Comparison of ENCODE assay signal across 17 mouse cellular contexts in genomic region chr7:37553646-37554045, GRCm38 (mm10).
DNase-seq lines count a peak whose midpoint lies in the region; ATAC-seq and TF ChIP-seq lines count a peak whose summit lies in the region.
"Had no signal": no experiment of that assay in that cellular context is flagged by ENCODE, and none has a peak within 500 bp of the region (broad histone marks: within the 10 kb centered on the region; RNA-seq: fewer than 3 reads in every experiment).

No protein-coding gene starts in this region.

- ATAC-seq in forebrain, postnatal 0 days, result no peak
- ATAC-seq in forebrain, embryonic 12.5 days (ENCODE audit: low FRiP score), result peak; percentile 27; the same call in 1 of the 2 replicates
- peak; percentile 40; the same call in 1 of the 2 replicates for ATAC-seq in midbrain, embryonic 13.5 days
- no peak for ATAC-seq in kidney, embryonic 16.5 days (ENCODE audit: low FRiP score, low TSS enrichment)
- no peak for ATAC-seq in heart, embryonic 11.5 days (replicated peaks; ENCODE audit: insufficient number of reproducible peaks, low FRiP score, low TSS enrichment)
- ATAC-seq: Patski had no signal

- TF ChIP-seq EP300 in ES-Bruce4 (IDR thresholded peaks at IDR 0.05; ENCODE audit: insufficient read depth, low read depth, low read length), result peak; percentile 70; the same call in 1 of the 2 replicates

- H3K9me3 ChIP-seq in forebrain, embryonic 10.5 days, result no peaks in the 10 kb centered on the region
- no peaks in the 10 kb centered on the region for H3K9me3 ChIP-seq in forebrain, postnatal 0 days (ENCODE audit: low read length)
- H3K9me3 ChIP-seq in ES-Bruce4 (replicated peaks; ENCODE audit: control insufficient read depth, insufficient read depth, low read length, poor library complexity, severe bottlenecking), result no peaks in the 10 kb centered on the region
- H3K9me3 ChIP-seq in forebrain, embryonic 12.5 days, result no peaks in the 10 kb centered on the region
- H3K9me3 ChIP-seq in midbrain, embryonic 13.5 days, result no peaks in the 10 kb centered on the region
- no peaks in the 10 kb centered on the region for H3K9me3 ChIP-seq in kidney, embryonic 16.5 days (ENCODE audit: low read length)
- H3K9me3 ChIP-seq in heart, embryonic 11.5 days (replicated peaks; ENCODE audit: control insufficient read depth, low read length), result no peaks in the 10 kb centered on the region
- H3K9me3 ChIP-seq: limb, embryonic 10.5 days; neural tube, embryonic 12.5 days had no signal

- H3K4me2 ChIP-seq in forebrain, postnatal 0 days (ENCODE audit: low read depth), result no peak overlapping the region
- no peak overlapping the region for H3K4me2 ChIP-seq in forebrain, embryonic 12.5 days
- no peak overlapping the region for H3K4me2 ChIP-seq in midbrain, embryonic 13.5 days (replicated peaks)
- no peak overlapping the region for H3K4me2 ChIP-seq in kidney, embryonic 16.5 days (replicated peaks; ENCODE audit: low read depth, low read length)
- H3K4me2 ChIP-seq in heart, embryonic 11.5 days, result no peak overlapping the region
- H3K4me2 ChIP-seq: liver, embryonic 11.5 days; neural tube, embryonic 12.5 days had no signal

- no peak for TF ChIP-seq CTCF in forebrain, postnatal 0 days (IDR thresholded peaks at IDR 0.05; ENCODE audit: low read depth)
- TF ChIP-seq CTCF in ES-Bruce4 (IDR thresholded peaks at IDR 0.05; ENCODE audit: low read depth, low read length), result no peak

- peaks cover 17% of the 10 kb centered on the region; the same call in 1 of the 2 replicates for H3K36me3 ChIP-seq in forebrain, embryonic 10.5 days (replicated peaks)
- no peaks in the 10 kb centered on the region for H3K36me3 ChIP-seq in forebrain, postnatal 0 days (ENCODE audit: insufficient read depth)
- H3K36me3 ChIP-seq in ES-Bruce4 (ENCODE audit: control insufficient read depth, insufficient read depth, low read length, poor library complexity, severe bottlenecking), result no peaks in the 10 kb centered on the region
- H3K36me3 ChIP-seq in forebrain, embryonic 12.5 days (replicated peaks), result no peaks in the 10 kb centered on the region; the same call in 1 of the 2 replicates
- no peaks in the 10 kb centered on the region for H3K36me3 ChIP-seq in midbrain, embryonic 13.5 days
- no peaks in the 10 kb centered on the region for H3K36me3 ChIP-seq in kidney, embryonic 16.5 days (ENCODE audit: insufficient read depth, low read length)
- no peaks in the 10 kb centered on the region for H3K36me3 ChIP-seq in heart, embryonic 11.5 days (ENCODE audit: control insufficient read depth, insufficient read depth, low read length)
- H3K36me3 ChIP-seq: limb, embryonic 10.5 days; neural tube, embryonic 12.5 days had no signal

- H3K4me1 ChIP-seq in forebrain, embryonic 10.5 days, result peaks cover 30% of the 10 kb centered on the region
- no peaks in the 10 kb centered on the region for H3K4me1 ChIP-seq in forebrain, postnatal 0 days (ENCODE audit: insufficient read depth)
- H3K4me1 ChIP-seq in ES-Bruce4 (ENCODE audit: control insufficient read depth, insufficient read depth, low read length), result peaks cover 3% of the 10 kb centered on the region
- H3K4me1 ChIP-seq in forebrain, embryonic 12.5 days, result peaks cover 26% of the 10 kb centered on the region
- peaks cover 29% of the 10 kb centered on the region for H3K4me1 ChIP-seq in midbrain, embryonic 13.5 days (replicated peaks)
- H3K4me1 ChIP-seq in kidney, embryonic 16.5 days (ENCODE audit: insufficient read depth, low read length), result peaks cover 4% of the 10 kb centered on the region
- H3K4me1 ChIP-seq in heart, embryonic 11.5 days (ENCODE audit: control insufficient read depth, insufficient read depth, low read length), result no peaks in the 10 kb centered on the region

- WGBS in forebrain, embryonic 10.5 days, result 37% methylated on average over 3 of the region's 3 CpGs
- WGBS in forebrain, postnatal 0 days, result 26% methylated on average over 3 of the region's 3 CpGs
- WGBS in forebrain, embryonic 12.5 days, result 26% methylated on average over 3 of the region's 3 CpGs
- WGBS in midbrain, embryonic 13.5 days, result 27% methylated on average over 3 of the region's 3 CpGs
- WGBS in kidney, embryonic 16.5 days, result 68% methylated on average over 3 of the region's 3 CpGs
- 43% methylated on average over 3 of the region's 3 CpGs for WGBS in heart, embryonic 11.5 days (ENCODE audit: insufficient replicate concordance)

- no peak overlapping the region for H3K4me3 ChIP-seq in forebrain, embryonic 10.5 days
- H3K4me3 ChIP-seq in forebrain, postnatal 0 days (ENCODE audit: low read depth, low read length), result no peak overlapping the region
- no peak overlapping the region for H3K4me3 ChIP-seq in ES-Bruce4 (ENCODE audit: low read depth, low read length)
- H3K4me3 ChIP-seq in forebrain, embryonic 12.5 days (replicated peaks), result no peak overlapping the region
- no peak overlapping the region for H3K4me3 ChIP-seq in midbrain, embryonic 13.5 days (replicated peaks)
- H3K4me3 ChIP-seq in kidney, embryonic 16.5 days (ENCODE audit: low read length), result no peak overlapping the region
- H3K4me3 ChIP-seq in heart, embryonic 11.5 days (ENCODE audit: low read depth, low read length), result no peak overlapping the region
- H3K4me3 ChIP-seq: limb, embryonic 10.5 days; neural tube, embryonic 12.5 days had no signal

- no peak overlapping the region for H3K9ac ChIP-seq in forebrain, postnatal 0 days
- no peak overlapping the region for H3K9ac ChIP-seq in ES-Bruce4 (ENCODE audit: low read depth, poor library complexity, severe bottlenecking)
- no peak overlapping the region for H3K9ac ChIP-seq in forebrain, embryonic 12.5 days
- H3K9ac ChIP-seq in midbrain, embryonic 13.5 days (replicated peaks), result no peak overlapping the region
- H3K9ac ChIP-seq in kidney, embryonic 16.5 days (replicated peaks; ENCODE audit: low read length), result no peak overlapping the region
- H3K9ac ChIP-seq in heart, embryonic 11.5 days (ENCODE audit: low read depth, low read length), result no peak overlapping the region
- H3K9ac ChIP-seq: neural tube, embryonic 12.5 days had no signal

- H3K27me3 ChIP-seq in forebrain, embryonic 10.5 days (ENCODE audit: poor library complexity, severe bottlenecking), result peaks cover 6% of the 10 kb centered on the region; the same call in 1 of the 2 replicates
- no peaks in the 10 kb centered on the region for H3K27me3 ChIP-seq in forebrain, postnatal 0 days (ENCODE audit: insufficient read depth, low read length)
- H3K27me3 ChIP-seq in ES-Bruce4 (ENCODE audit: control insufficient read depth, insufficient read depth, low read length, poor library complexity, severe bottlenecking), result no peaks in the 10 kb centered on the region
- peaks cover under 1% of the 10 kb centered on the region; the same call in 1 of the 2 replicates for H3K27me3 ChIP-seq in forebrain, embryonic 12.5 days
- H3K27me3 ChIP-seq in midbrain, embryonic 13.5 days, result peaks cover 3% of the 10 kb centered on the region; the same call in 1 of the 2 replicates
- H3K27me3 ChIP-seq in kidney, embryonic 16.5 days (ENCODE audit: insufficient read depth, low read length), result no peaks in the 10 kb centered on the region
- H3K27me3 ChIP-seq in heart, embryonic 11.5 days (ENCODE audit: control insufficient read depth, insufficient read depth, low read length), result 0 out of 2 replicates have a peak, but pooled peaks cover 2% of the 10 kb centered on the region
- H3K27me3 ChIP-seq: neural tube, embryonic 12.5 days; Patski had no signal

- peak overlapping the region; percentile 32; the same call in 1 of the 2 replicates for H3K27ac ChIP-seq in forebrain, embryonic 10.5 days
- no peak overlapping the region for H3K27ac ChIP-seq in forebrain, postnatal 0 days (ENCODE audit: low read depth, low read length)
- H3K27ac ChIP-seq in ES-Bruce4 (ENCODE audit: insufficient read depth, low read length), result peak overlapping the region; percentile 18; the same call in 1 of the 2 replicates
- peak overlapping the region; percentile 42; the same call in 1 of the 2 replicates for H3K27ac ChIP-seq in forebrain, embryonic 12.5 days
- peak overlapping the region; percentile 35; the same call in 1 of the 2 replicates for H3K27ac ChIP-seq in midbrain, embryonic 13.5 days
- H3K27ac ChIP-seq in kidney, embryonic 16.5 days (ENCODE audit: low read length), result no peak overlapping the region
- H3K27ac ChIP-seq in heart, embryonic 11.5 days (ENCODE audit: low read depth, low read length), result no peak overlapping the region
- H3K27ac ChIP-seq: limb, embryonic 10.5 days; neural tube, embryonic 12.5 days had no signal

- no peak for DNase-seq in forebrain, embryonic 10.5 days (ENCODE audit: extremely low spot score, low spot score)
- no peak for DNase-seq in forebrain, postnatal 0 days
- no peak for DNase-seq in layer of hippocampus, postnatal 25 days (ENCODE audit: extremely low spot score in 1 of 2, low spot score in 1 of 2)
- DNase-seq: cerebellum, postnatal 14 days; lung, adult 2 months; lung, postnatal 4 days; right cerebral cortex, postnatal 14 days; thymus, postnatal 25 days had no signal

- no peak for TF ChIP-seq POLR2A in ES-Bruce4 (IDR thresholded peaks at IDR 0.05; ENCODE audit: insufficient read depth, low read length)

Comparison
In these comparisons a context has a peak if more than half of its experiments do, and no peak if none do; other contexts are left out.
1. H3K27ac ChIP-seq: peak in forebrain, embryonic 10.5 days (single experiment), ES-Bruce4 (single experiment), forebrain, embryonic 12.5 days (single experiment) and midbrain, embryonic 13.5 days (single experiment); none in forebrain, postnatal 0 days (single experiment), kidney, embryonic 16.5 days (single experiment) and heart, embryonic 11.5 days (single experiment).
2. ATAC-seq: peak in forebrain, embryonic 12.5 days (single experiment) and midbrain, embryonic 13.5 days (single experiment); none in forebrain, postnatal 0 days (single experiment), kidney, embryonic 16.5 days (single experiment) and heart, embryonic 11.5 days (single experiment).